Mouse (Mus musculus) lung, postnatal 36 days (tissue): ENCODE data around the gene Hcn2.
"Not testable (repeated sequence)": the region's sequence is repeated elsewhere in the genome, so short reads cannot be mapped to it uniquely, and the experiment has no call there.

ENCODE experiments used
- DNase-seq: peaks from one replicate; pipeline ENCODE4 v3.0.0; 2022; ENCODE audit warnings: mixed read lengths

Gene Hcn2

DNA sequence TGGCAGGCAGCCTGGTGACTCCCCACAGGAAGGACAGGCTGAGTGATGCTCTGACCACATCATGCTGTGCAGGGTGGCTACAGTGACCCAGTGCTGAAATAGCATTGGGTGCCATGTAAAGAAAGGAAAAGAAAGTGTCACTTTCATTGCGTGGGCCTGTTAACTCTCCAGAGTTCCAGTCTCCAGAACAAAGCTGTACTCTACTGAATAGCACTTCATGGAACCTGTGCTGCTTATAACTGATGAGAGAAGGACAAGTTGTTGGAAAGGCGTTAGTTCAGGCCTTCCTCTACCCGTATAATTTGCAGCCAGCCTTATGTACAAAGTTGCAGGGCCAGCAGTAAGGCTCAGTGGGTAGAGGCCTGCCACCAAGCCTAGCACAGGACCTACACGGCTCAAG lies 27.7 kb upstream of the Hcn2 start, which contains the start of gene Gzmm:
TSS of gene Gzmm (plus strand) at position 301 of the 400 bp plus-strand sequence.
- DNase-seq, result no peak

DNA sequence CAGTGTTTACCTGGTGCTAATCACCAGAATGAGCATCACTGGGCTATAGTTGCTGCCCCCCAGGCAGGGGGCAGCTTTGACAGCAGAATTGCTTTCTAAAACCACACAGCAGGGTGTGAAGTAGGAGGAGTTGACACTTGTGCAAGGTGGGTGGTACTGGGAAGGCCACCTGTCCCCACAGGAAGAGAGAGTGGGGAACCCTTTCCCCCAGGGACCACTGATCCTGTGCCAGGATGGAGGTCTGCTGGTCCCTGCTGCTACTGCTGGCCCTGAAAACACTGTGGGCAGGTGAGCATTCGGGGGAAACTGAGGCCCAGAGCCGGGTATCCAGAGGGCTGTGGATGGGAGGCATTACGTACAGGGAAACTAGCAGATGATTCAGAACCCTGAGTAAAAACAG lies 27.3 kb upstream of the Hcn2 start:
- DNase-seq, result no peak

DNA sequence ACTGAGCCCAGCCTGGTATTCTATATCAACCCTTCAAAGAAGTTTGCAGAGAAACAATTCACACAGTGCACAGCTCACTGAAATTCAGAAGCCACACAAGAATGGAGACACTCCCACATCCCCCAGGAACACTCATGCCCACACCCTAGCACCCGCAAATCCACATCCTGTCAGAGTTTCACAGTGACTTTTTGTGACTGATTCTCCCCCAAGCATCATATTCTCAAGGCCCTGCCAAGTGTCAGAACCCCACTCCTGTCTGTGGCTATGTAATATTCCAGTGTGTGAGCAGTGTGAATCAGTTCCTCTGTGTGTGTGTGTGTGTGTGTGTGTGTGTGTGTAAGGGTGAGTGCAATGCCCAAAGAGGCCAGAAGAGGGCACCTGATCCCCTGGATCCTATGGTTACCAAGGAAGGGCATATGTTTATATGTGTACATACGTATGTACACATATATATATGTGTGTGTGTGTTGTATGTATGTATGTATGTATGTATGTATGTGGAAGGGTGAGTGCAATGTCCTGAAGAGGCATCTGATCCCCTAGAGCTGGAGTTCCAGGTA lies 24.4 kb upstream of the Hcn2 start:
- no peak for DNase-seq

DNA sequence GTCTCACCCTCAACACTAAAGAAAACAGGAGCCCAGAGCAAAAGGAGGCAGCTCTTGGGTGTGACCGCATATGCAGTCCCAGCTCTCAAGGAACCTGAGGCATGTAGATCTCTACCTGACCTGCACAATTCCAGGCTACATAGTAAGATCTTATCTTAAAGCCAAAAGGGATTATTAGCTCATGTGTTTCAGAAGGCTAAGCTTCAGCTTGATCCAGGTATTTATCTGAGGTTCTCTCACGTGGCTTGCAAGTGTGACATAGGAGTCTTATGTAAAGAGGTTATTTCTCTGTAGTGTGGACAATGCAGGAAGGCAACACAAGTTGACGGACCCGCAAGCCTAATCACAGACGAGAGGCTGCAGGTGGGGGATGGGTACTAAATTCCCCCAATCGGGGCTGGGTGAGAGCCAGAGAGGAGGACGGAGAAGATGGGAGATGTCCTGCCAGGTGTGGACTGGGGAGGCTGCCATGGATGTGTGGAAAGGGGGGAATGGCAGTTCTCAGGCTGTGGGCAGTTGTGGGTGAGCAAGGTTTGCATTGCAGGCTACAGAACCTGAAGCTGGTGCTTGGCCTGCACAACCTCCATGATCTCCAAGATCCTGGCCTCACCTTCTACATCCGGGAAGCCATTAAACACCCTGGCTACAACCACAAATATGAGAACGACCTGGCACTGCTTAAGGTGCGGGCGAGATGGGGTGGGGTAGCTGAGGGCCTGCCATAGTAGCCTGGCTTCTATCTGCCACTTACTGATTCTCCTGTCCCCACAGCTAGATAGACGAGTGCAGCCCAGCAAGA lies 22.7 kb upstream of the Hcn2 start:
- DNase-seq, result no peak

DNA sequence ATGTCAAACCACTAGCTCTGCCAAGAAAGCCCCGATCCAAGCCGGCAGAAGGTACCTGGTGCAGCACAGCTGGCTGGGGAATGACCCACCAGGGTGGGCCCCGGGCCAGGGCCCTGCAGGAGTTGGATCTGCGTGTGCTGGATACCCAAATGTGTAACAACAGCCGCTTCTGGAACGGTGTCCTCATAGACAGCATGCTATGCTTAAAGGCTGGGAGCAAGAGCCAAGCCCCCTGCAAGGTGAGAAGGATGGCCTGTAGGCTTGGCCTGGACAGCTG lies 22.1 kb upstream of the Hcn2 start:
- DNase-seq, result no peak

DNA sequence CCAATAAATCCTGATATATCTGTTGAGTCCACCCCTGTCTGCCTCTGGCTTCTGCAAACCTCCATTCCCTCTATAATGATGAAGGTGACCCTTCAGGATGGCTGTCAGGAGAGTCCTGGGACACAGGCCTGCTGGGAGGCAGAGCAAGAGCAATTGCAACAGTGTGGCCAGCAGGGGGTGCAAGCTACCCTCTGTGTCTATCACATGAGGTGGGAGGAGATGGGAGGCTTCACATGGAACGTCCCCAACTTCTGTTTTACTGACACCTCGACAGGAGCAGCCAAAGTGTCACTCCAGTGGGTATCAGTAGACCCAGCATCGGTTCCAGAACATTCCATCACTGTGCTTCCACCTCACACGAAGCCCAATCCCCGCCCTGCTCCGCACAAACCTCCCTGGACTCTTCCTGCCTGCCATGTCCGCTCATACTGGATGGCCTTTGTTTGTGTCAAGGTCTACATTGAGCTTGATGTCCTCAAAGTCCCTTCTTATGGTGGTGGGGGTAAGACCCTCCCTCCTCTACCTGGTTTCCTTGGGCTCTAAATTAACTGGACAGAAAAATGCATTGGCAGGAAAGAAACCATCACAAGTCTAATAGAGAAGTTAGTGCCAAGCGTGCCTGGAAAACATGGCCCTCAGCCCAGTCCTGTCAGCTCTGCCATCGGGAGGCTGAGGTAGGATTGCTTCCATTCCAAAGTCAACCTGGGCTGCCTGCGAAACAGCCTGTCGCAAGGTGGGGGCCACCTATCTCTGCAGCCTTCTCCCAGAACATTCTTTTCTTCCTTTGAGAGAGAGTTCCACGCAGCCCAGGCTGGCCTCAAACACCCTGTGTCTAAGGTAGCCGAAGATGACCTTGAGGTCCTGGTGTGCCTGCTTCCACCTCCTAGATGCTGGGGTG lies 21.0 kb upstream of the Hcn2 start:
- peak; percentile 85 for DNase-seq

DNA sequence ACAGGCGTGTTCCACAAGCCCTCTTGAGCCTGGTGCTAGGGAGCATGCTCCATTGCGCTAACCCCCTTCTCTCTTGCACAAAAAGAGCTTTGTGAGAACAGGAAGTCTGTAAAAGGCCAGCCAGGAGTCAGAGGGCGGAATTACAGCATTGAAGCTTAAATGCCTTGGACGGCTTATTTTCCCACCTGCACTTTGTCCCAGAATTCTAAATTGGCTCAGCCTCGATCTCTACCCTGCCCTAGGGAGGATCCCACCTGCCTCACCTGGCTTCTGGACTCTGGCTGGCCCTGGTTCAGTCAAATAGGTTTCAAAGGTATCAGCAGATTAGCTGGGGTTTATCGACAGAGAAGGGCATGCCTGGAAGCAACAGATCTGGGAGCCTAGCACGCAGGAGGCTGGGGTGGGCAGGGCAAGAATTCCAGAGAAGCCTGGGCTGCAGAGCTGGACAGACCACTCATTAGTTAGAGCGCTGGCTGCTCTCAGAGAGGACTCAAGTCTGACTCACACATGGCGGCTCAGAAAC lies 20.2 kb upstream of the Hcn2 start:
- DNase-seq, result peak; percentile 63

DNA sequence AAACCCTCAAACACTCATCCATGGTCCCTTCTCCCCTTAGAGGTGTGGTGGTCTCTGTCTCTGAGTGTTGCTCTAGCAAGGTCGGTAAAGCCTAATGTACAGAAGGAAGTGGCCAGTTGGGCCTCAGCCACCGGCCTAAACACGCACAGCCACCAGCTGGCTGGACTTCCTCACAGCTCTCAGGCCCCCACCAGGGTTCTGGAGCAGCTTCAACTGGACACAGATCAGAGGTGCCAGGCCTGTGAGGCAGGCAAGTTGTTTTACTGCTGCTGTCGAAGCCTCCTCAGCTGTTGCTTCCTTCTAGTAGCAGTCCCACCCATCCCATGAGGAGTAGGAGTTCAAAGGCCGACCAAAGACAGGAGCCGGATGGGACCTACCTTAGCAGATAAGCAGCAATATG lies 18.5 kb upstream of the Hcn2 start:
- peak; percentile 50 for DNase-seq

DNA sequence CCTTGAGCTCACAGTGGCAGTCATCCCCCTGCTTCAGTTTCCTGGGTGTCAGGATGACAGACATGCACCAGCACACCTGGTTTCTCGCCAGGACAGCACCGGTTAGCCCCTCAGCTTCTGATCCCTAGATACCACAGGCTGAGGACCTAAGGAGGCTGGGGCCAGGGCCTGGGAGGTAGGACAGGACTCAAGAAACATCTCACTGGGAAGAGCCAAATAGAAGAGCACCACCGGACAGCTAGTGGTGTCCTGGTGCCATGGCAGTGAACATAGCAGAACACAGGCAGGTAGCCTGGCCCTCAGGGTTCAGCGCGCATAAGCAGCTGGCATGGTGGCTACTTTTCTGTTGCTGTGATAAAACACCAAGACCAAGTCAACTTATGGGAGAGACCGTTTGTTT lies 18.0 kb upstream of the Hcn2 start:
- no peak for DNase-seq

DNA sequence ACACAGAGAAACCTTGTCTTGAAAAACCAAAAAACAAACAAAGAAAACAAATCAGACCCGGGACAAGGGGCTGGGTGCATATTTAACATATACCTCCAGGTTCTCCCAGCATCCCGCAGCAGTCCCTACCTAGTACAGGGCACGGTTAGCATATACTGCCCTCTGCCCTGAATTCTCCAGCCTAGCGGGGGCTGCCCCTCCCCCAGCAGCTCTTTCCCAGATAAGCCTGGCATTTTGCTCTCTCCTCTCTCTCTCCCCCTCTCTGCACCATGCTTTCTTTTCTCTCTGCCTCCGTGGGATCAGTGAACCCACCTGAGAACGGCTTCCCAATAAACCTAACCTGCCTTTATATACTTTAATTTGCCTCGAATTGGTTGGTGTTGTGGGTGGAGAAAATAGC lies 15.8 kb upstream of the Hcn2 start:
- DNase-seq, result no peak

DNA sequence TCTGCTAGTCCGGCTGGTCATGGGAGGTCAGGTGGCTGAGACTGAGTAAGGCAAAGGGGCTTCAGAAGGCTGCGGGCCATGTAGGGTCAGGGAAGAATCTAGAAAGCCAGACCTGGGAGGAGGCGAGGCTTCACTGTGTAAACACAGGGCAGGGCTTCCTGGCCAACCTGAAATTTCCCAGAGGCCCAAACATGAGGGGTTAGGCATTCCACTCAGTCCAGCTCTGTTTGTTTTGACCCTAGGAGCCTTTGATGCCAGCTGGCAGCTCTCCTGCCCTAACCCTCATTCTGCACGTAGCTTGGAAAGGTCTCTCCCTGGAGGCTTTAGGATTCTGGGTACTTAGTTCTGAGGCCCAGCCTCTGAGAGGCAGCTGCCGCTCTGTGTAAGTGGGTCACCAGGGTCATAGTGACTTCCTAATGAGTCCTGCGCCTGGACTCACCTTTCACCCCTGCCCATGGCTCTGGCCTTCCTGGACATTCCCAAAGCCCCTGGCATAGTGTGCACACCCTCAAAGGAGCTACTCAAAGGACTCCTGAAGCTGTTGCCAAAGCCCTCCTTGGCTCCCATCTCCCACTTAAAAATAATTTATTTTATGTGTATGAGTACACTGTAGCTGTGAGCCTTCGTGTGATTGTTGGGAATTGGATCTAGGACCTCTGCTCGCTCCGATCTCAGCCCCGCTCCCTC lies 14.8 kb upstream of the Hcn2 start:
- DNase-seq, result peak; percentile 91

DNA sequence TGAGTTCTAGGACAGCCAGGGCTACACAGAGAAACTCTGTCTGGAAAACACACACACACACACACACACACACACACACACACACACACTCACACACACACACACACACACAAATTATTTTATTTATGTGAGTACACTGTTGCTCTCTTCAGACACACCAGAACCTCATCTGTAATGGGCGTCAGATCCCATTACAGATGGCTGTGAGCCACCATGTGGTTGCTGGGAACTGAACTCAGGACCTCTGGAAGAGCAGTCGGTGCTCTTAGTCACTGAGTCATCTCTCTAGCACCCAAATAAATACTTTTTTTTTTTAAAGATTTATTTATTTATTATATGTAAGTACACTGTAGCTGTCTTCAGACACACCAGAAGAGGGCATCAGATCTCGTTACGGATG lies 13.5 kb upstream of the Hcn2 start:
- DNase-seq, result not testable (repeated sequence)

DNA sequence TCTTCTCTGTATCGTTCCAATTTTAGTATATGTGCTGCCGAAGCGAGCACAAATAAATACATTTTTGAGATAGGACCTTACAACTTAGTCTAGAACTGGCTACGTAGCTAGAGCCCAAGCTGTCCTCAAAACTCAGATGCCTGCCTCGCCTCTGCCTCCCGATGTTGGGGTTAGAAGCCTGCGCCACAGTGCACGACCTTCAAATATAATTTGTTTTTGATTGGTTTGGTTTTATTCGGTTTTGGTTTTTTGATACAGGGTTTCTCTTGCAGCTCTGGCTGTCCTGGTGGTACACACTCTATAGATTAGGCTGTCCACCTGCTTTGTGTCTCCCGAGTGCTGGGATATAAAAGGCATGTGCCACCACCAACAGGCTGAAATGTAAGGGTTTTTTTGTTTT lies 12.9 kb upstream of the Hcn2 start:
- DNase-seq, result no peak

DNA sequence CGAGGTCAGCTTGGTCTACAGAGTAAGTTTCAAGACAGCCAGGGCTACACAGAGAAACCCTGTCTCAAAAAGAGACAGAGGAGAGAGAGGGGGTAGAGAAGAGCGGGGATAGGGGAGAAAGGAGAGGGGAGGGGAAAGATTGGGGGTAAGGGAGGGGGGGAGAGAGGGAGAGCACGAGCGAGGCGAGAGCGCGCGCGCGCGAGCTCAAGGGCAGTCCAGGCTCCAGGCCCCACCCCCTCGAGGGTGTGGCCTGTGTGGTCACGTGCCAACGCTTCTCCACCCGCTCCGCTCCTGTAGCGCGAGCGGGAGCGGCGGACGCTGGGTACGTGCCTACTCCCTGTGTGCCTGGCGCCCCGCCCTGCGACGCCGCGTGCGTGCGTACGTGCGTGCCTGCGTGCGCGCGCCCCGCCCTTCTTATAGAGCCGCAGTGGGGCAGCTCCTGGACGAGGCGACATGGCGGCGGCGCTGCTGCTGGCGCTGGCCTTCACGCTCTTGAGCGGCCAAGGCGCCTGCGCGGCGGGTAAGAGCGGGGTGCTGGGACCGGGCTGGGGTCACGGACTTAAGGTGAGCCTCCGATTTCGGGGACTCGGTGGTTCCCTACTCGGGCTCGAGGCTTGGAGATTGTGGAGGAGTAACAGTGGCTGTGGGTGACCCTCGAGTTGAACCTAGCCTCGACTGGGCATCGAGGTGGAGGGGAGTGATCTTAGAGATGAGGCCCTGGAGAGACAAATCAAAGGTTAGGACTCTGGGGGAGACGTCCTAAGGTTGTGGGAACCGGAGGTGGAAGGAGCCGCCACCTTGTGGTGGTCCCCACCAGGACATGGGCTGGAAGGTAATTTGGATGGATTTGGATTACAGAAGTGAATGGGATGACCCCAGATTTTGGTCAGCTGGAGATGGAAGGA lies 12.1 kb upstream of the Hcn2 start, which contains the start of gene Bsg:
TSS of gene Bsg (plus strand) at position 427 of the 905 bp plus-strand sequence.
- DNase-seq, result peak; percentile 99

DNA sequence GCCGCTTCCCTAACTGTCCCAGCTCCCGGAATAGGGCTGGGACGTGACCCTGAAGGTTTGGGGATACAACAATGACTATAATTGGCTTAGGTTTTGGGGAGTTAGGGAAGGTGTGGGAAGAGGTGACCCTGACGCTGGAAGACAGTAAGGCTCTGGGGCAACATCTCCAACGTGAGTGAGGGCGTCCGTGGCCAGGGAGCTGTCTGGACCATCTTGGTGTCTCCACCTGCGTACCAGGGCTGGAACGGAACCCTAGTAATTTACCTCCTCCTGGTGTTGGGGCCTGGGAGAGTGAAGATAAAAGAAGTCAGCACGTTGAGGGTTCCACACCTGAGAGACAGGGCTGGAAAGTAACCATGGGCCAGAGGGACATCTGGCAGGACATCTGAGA lies 11.5 kb upstream of the Hcn2 start:
- DNase-seq, result no peak

DNA sequence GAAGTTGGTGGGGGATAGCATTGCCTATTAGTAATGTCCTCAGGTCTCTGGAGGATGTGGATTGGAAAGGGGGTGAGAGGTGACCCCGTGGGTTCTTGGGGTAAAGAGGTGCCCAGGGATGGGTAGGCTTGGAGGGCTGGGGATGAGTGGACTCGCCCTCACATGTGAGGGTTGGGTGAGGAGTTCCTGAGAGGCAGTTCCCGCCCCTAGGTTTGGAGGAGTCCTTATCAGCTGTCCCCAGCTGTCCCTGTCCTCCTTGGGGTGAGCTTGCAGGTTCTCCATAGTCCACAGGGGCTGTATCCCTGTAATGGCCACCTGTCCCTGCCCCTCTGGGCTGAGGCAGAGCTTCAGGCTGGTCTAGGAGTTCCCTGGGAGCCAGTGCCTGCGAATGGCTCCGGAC lies 10.5 kb upstream of the Hcn2 start:
- DNase-seq, result no peak

DNA sequence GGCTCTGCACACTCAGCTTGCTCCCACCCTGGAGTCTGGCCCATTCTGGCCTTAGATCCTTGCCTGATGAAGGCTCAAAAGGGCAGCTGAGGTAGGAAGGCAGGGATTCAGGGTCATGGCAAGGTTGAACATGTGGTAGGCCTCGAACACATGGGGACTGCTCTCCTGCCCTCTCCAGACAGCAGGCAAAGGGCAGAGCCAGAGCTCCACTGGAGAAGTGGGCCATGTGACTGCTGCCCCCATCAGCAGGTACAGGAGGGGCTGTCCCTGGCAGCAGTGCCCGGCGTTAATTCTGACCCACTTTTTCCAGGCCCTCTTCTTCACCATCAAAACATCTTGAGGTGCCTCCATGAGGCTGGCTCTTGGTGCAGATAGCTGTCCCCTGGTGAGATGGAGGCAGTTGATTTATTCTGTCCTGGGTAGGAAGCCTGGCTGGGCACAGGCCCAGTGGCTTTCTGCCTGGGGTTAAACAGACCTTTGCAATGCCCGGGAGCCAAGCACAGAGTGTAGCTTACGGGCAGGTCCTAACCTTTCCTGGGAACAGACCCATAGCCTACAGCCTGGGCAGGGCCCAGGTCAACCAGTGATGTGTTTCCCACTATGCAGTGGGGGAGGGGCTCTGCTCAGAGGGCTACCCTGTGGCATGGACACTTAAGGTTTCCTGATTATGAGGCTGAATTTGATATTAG lies 9.9 kb upstream of the Hcn2 start:
- DNase-seq, result no peak

DNA sequence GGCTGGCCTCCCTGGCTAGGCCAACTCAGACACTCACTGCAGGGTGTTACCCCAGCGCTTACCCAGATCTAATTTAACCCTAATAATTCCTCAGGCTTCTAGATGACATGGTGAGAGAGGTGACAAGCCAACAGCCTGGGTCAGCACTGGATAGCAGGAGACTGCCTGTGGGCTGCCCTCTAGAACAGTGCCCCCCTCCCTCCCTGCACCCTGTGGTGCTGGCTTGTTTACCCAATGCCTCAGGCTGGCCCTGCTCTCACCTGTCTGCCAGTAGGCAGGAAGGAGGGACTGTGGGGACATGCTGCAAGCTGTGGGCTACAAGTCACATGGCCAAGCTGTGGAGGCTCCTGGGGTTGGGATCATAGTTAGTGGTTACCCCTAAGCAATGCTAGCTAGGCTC lies 9.3 kb upstream of the Hcn2 start:
- no peak for DNase-seq

DNA sequence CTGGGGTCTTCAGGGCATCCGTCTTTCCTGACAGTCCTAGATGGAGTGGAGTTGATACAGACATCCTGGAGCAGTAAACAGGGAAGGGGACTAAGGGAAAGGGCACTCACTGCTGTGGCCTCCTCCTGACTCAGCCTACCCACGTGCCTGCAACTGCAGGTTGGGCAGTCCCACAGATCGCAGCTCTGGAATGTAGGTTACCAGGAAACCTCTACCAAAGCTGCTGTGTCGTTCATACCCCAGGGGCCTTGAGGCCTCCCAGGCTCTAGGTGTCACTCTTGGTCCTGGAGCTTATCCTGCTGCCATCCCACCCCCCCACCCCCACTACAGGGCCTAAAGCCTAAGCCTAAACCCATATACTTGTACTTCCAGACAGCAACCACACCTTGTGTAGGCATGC lies 8.7 kb upstream of the Hcn2 start:
- no peak for DNase-seq

DNA sequence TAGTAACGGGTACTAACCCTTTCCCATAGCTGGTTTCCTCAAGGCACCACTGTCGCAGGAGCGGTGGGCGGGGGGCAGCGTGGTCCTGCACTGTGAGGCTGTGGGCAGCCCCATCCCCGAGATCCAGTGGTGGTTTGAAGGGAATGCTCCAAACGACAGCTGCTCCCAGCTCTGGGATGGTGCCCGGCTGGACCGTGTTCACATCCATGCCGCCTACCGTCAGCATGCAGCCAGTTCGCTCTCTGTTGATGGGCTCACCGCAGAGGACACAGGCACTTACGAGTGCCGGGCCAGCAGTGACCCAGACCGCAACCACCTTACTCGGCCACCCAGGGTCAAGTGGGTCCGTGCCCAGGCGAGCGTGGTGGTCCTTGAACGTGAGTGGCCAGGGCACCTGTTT lies 7.8 kb upstream of the Hcn2 start:
- DNase-seq, result no peak

DNA sequence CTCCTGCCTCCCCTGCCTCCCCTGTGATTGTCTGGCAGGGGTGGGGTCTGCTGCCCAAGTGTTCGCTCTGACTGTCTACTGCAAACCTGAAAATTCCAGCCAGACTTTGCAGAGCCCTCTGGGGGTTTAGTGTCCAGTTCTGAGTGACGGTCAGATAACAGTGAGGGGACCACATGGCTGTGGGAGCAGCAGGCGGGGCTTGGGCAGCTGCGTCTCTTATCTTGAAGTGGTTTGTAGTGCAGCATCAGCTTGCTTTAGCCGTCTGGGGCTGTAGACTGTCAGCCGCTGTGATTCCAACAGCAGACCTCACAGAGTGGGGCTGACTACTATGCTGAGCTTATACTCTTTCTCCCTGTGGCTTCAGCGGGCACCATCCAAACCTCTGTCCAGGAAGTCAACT lies 7.1 kb upstream of the Hcn2 start:
- no peak for DNase-seq
